Mouse (Mus musculus) adrenal gland, adult 18-20 months (tissue): ENCODE results near the gene Fgd4. TPM values are rescaled to one million over a fixed set of nuclear protein-coding genes. Genes with fewer than 3 reads are reported as not detected.
"Not testable (repeated sequence)": the region's sequence is repeated elsewhere in the genome, so short reads cannot be mapped to it uniquely, and the experiment has no call there.

Source experiments
- DNase-seq, 2 experiments: peaks; one replicate each; pipeline ENCODE4 v3.0.0; 2021 to 2022; ENCODE audit warnings: low spot score in 2 of 2
- total RNA-seq, 2 experiments: library from RNA; stranded (reverse); gene quantifications; 1 replicate in 1 of 2; 2 replicates in 1 of 2; pipeline ENCODE4 v1.2.3; 2021

Gene Fgd4
- total RNA-seq, 2 experiments from 2014 or later = 11.2 to 12.9 TPM

- no peak for DNase-seq
Observed at GRCm38 (mm10) chr16:16546657-16547056, 53.7 kb downstream of the Fgd4 start.

- no peak for DNase-seq
Observed at GRCm38 (mm10) chr16:16542956-16543441, 57.4 kb downstream of the Fgd4 start.

GRCm38 (mm10) chr16:16539396-16539795 lies 61.0 kb downstream of the Fgd4 start:
- not testable (repeated sequence) for DNase-seq

DNA sequence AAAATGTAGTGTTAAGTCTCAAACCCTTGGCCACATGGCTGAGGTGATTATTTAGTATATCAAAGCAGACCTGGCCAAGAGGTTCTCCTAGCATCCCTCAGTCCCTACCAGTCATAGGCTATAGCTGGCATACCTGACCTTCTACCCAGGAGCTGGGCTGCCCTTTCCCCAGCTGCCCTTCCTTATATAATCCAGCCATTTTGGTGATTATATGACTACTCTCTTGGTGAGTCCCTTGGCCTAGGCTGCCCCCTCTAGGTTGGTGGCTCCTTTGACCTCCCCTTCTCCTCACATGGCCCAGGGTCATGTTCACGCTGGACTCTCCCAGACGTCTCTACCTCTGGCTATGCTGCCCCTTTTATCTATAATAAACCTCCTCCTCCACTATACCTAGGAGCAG lies 65.1 kb downstream of the Fgd4 start:
- DNase-seq = no peak

GRCm38 (mm10) chr16:16528014-16528413 lies 72.3 kb downstream of the Fgd4 start:
- DNase-seq = no peak

- DNase-seq = peak in 1 of 2 experiments; percentile 26
Observed at GRCm38 (mm10) chr16:16527267-16527666, 73.1 kb downstream of the Fgd4 start.

GRCm38 (mm10) chr16:16526741-16527105 lies 73.6 kb downstream of the Fgd4 start:
- DNase-seq = no peak

DNA sequence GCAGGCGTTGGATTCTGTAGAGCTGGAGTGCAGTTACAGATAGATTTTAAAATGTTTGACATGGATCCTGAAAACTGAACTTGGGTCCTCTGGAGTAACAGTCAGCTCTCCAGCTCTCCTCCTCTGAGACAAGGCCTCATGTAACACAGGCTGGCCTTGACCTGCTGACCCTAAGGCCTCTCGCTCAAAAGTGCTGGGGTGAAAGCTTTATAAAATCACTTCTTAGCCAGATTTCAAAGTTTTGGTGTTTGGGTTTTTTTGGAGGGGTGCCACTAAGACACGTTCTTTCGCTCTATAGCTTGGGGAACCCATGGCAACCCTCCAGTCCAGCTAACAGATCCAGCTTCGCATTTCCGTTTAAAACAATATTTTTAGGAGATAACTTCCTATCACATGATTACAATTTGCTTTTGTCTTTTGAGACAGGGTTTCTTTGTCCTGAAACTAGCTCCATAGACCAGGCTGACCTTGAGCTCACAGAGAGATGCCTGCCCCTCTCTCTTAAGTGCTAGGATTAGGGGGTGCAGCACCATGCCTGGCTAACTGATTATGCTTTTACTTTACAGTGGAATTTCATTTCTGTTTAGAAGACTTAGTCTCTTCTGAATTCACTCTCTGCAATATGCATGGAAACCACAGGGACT lies 74.1 kb downstream of the Fgd4 start:
- DNase-seq = no peak

- DNase-seq = no peak
Observed at GRCm38 (mm10) chr16:16525266-16525904, 75.0 kb downstream of the Fgd4 start.

DNA sequence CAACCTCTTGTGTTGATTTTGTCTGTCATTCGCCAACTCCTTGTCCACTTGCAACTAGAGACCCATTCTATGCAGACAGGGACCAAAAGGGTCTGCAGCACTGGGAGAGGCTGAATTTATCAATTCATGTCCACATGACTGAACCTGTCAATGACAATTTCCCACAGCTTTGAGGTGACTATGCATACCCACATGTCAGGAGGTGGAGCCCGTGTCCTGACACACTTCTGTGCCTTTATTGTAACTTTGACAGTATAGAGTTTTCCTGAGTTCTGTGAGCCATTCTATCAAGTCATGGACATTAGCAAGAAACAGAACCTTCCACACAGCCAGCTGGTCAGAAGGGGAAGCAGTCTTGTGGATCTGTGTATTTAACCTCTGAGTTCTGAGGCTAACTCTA lies 76.7 kb downstream of the Fgd4 start:
- no peak for DNase-seq

GRCm38 (mm10) chr16:16522869-16523268 lies 77.5 kb downstream of the Fgd4 start:
- DNase-seq = not testable (repeated sequence)

- no peak for DNase-seq
Observed at GRCm38 (mm10) chr16:16501491-16501890, 98.9 kb downstream of the Fgd4 start.

- no peak for DNase-seq
Observed at GRCm38 (mm10) chr16:16500926-16501325, 99.4 kb downstream of the Fgd4 start.

DNA sequence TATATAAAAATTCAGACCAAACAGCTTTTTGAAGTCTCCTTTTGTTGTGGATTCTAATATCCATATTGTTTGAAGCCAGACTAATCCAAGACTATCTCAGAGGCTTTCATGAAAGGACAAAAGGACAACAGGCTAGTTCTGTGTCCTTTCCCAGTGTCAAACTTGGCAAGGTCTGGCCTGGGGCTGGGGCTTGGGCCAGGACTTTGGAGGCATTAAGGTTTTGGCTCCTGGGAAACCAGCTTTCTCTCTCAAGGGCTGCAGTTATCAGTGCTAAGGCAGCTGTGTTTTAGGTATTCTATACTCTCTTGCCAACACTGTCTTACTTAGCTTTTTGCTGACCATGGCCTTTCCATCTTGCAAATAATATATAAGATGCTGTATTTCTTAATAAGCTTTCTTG lies 101.6 kb downstream of the Fgd4 start:
- no peak for DNase-seq

- DNase-seq = no peak
Observed at GRCm38 (mm10) chr16:16485523-16486043, 114.8 kb downstream of the Fgd4 start.

GRCm38 (mm10) chr16:16484601-16485000 lies 115.7 kb downstream of the Fgd4 start:
- DNase-seq = no peak

DNA sequence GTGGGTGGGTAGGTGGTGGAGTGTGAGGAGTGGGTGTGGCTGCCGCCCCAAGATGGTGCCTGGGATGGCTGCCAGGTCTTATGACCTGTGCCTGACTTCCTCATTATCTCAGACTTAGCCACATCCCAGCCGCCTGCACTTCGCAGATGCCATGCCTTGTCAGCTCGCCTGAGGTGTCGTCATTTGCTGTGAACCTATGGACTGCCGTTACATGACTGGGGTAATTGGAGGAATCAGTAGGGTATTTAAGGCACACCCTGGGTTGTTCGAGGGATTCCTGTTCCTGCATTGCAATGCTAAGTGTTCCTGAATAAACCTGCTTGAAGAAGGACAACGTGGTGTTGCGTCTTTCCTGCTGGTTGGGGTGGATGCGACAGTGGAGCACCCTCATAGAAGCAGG lies 126.9 kb downstream of the Fgd4 start:
- not testable (repeated sequence) for DNase-seq

DNA sequence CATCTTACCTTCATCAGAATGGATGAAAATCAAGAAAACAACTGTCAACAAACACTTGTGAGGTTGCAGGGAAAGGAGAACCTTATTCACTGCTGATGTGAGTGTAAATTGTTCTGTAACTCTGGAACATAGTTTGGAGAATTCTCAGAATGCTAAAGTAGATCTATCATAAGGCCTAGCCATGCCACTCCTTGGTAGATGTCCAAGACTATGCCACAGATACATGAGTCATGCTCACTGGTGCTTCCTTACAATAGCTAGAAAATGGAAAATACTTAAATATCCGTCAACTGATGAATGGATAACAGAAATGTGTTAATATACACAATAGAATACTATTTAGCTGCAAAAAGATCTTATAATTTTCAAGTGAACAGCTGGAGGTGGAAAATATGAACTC lies 150.3 kb downstream of the Fgd4 start:
- no peak for DNase-seq

GRCm38 (mm10) chr16:16438436-16438835 lies 161.9 kb downstream of the Fgd4 start:
- DNase-seq = no peak

DNA sequence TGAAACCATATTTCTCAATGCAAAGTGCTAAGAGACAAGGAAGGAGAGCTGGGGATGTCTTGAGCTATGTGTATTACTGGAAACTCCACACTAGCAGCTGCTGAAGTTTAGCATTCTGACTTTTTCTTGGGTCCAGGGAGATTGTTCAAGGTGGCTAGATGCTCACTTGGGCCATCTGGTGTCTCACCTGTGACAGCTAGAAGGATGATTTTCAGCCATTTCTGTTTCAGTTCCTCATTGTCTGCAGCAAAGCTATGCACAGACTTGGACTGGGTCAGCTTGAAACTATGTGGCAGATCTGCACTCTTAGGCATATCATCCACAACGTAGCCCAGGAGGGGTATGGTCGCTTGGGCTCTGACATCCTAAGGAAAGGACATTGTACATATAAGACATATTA lies 177.9 kb downstream of the Fgd4 start:
- no peak for DNase-seq

DNA sequence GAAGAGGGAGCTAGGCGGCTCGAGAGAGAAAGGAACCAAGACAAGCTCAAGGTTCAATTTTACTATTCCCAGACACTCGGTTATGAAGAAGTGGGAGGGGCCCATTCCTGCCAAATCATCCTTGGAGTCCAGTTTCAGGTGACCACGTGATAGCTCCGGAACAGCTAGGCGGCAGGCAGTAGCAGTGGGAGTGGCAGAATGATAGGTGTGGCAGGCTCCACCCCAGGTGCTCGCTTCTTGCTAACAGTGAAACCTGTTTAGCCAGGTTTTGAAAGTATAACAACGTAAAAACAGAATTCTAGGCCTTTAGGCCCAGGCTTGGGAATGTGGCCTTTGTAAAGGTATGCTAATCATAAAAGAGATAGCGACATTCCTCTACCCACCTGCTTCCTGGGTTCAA lies 233.1 kb downstream of the Fgd4 start:
- DNase-seq = not testable (repeated sequence)
